ENCODE assay signal across 15 mouse cellular contexts in genomic region chr11:59674013-59674412, GRCm38 (mm10).
"Had no signal": no experiment of that assay in that cellular context is flagged by ENCODE, and none has a peak within 500 bp of the region (broad histone marks: within the 10 kb centered on the region; RNA-seq: fewer than 3 reads in every experiment).

No protein-coding gene starts in this region.

- H3K36me3 ChIP-seq: midbrain, embryonic 12.5 days; stomach, embryonic 15.5 days had no signal

- DNase-seq: lung, adult 18-20 months; lung, embryonic 14.5 days; lung, postnatal 10 days; lung, postnatal 4 days; midbrain, embryonic 14.5 days; right cerebral cortex, postnatal 14 days; thymus, adult 2 months; thymus, postnatal 25 days; thymus, postnatal 4 days had no signal

- H3K9ac ChIP-seq: lung, embryonic 14.5 days; midbrain, embryonic 12.5 days; neural tube, embryonic 12.5 days; stomach, embryonic 15.5 days had no signal

- ATAC-seq: midbrain, embryonic 16.5 days had no signal

- H3K9me3 ChIP-seq: midbrain, embryonic 10.5 days; midbrain, embryonic 12.5 days; neural tube, embryonic 12.5 days; stomach, embryonic 15.5 days had no signal

- H3K27ac ChIP-seq: midbrain, embryonic 10.5 days; midbrain, embryonic 12.5 days; neural tube, embryonic 12.5 days; stomach, embryonic 15.5 days; stomach, postnatal 0 days had no signal

- H3K4me3 ChIP-seq: midbrain, embryonic 10.5 days; midbrain, embryonic 12.5 days; neural tube, embryonic 12.5 days; stomach, embryonic 15.5 days had no signal

- H3K4me2 ChIP-seq: lung, embryonic 14.5 days; midbrain, embryonic 12.5 days; neural tube, embryonic 12.5 days; stomach, embryonic 15.5 days had no signal

- H3K27me3 ChIP-seq: midbrain, embryonic 12.5 days; neural tube, embryonic 12.5 days; stomach, embryonic 15.5 days had no signal
